Mouse (Mus musculus): ENCODE measurements around the gene BC048562. TPM values are rescaled to one million over a fixed set of nuclear protein-coding genes. Genes with fewer than 3 reads are reported as not detected.

The BC048562 gene
- polyA plus RNA-seq (2015; fragmentation: Nextera tagmentation; extraction: Ambion mirVana), result not detected in 2 replicates

DNA sequence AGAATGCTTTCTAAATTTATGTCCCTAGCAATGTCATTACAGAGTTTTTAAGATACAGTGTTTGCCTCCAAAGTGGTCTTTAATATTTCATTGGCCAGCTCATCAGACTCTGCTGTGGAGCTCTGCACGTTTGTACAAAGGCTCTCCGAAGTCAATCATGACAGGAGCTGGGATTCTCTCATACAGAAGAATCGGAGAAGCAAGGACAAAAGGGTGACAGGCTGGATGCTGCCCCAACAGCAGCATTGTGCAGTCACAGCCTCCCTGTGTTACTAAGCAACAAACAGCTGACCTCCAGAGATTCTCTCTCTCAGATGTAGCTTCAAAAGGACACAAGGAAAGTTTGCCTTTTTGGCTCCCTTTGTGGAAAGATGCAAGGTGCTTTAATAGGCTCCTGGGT is at the start of gene BC048562:
Gene BC048562, plus strand, starts transcription at position 301 of the 400 bp plus-strand sequence.
- Histone ChIP-seq H3K4me1 (replicated peaks) (peaks cover 15% of the 10 kb centered on the region; the same call in 1 of the 2 replicates), H3K9ac (peak within 1 kb of the TSS; percentile 29; the same call in 1 of the 2 replicates), H3K4me2 (no peak within 1 kb of the TSS), H3K36me3 (no peaks in the 10 kb centered on the region), H3K27ac (no peak within 1 kb of the TSS), H3K4me3 (no peak within 1 kb of the TSS), H3K27me3 (no peaks in the 10 kb centered on the region), H3K9me3 (no peaks in the 10 kb centered on the region)
- WGBS, result 26% methylated on average over 3 of the region's 3 CpGs
- no peak for ATAC-seq (ENCODE audit: low FRiP score)

DNA sequence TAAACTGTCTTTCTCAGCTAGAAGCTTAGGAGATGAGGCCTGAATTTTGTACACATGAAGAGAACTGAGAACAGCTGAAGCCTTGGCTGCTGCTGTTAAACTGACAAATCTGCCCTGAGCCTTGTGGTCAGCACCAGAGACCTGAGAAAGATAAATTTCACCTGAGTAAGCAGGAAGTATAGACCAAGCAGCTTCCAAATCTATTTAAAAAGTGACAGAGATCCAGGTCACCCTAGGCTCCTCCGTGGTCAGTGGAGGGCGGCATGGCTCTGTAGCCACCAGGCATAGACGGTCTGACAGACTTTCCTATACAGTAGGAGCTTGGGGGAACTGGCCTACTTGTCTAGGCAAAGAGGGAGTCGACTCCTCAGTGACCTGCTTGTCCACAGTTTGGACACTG is 49.5 kb upstream of the BC048562 start:
- 88% methylated on average over 4 of the region's 4 CpGs for WGBS

DNA sequence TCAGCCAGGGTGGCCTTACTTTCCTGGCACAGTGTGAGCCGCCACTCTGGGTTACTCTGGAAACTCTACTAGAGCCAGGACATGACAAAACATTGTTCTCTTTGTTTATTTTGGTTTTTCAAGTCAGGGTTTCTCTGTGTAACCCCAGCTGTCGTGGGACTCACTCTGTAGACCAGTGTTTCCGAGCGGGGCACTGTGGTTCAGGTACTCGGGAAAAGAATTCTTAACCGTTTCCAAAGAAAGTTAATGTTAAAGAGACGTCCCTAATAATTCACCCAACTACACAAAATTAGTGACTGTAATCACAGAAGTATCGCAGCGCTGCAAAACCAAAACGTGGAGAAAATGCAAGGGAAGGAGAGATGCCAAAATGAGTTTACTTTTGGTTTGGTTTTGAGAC is 47.7 kb upstream of the BC048562 start:
- Histone ChIP-seq H3K27ac (no peak overlapping the region), H3K9ac (no peak overlapping the region), H3K27me3 (no peaks in the 10 kb centered on the region), H3K4me3 (no peak overlapping the region), H3K4me2 (no peak overlapping the region), H3K36me3 (peaks cover 97% of the 10 kb centered on the region), H3K4me1 (replicated peaks) (no peaks in the 10 kb centered on the region), H3K9me3 (no peaks in the 10 kb centered on the region)
- ATAC-seq (ENCODE audit: low FRiP score), result no peak
- WGBS, result 90% methylated on average over 10 of the region's 10 CpGs

More for the DNA sequence above, 49.5 kb upstream of the BC048562 start:
- H3K36me3 ChIP-seq, result peaks cover 96% of the 10 kb centered on the region
- ATAC-seq (ENCODE audit: low FRiP score), result no peak
- no peak overlapping the region for H3K27ac ChIP-seq
- H3K4me3 ChIP-seq, result no peak overlapping the region
- no peak overlapping the region for H3K9ac ChIP-seq
- H3K9me3 ChIP-seq, result no peaks in the 10 kb centered on the region
- no peaks in the 10 kb centered on the region for H3K4me1 ChIP-seq (replicated peaks)
- no peak overlapping the region for H3K4me2 ChIP-seq
- H3K27me3 ChIP-seq, result no peaks in the 10 kb centered on the region

DNA sequence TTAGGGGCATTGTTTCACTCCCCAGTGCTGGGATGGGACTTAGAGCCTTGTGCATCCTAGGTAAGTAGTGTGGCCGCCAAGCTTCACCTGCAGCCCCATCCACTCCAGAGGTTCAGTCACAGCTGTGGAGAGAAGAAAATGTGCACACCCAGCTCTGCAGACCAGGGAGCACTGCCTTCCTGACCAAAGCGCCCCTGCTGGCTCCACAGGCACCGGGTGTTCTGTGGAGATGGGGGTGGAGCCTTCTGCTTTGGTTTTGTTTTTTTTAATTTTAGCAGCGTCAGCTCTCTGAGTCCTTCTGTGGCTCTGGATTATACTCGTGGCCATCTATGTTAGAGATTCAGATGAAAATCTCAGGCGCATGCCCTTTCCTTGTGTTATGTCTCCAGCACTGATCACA is 47.1 kb upstream of the BC048562 start:
- 82% methylated on average over 6 of the region's 6 CpGs for WGBS
- ATAC-seq (ENCODE audit: low FRiP score), result no peak
- Histone ChIP-seq H3K27ac (no peak overlapping the region), H3K27me3 (no peaks in the 10 kb centered on the region), H3K9ac (no peak overlapping the region), H3K4me3 (no peak overlapping the region), H3K4me2 (no peak overlapping the region), H3K4me1 (replicated peaks) (no peaks in the 10 kb centered on the region), H3K36me3 (peaks cover 95% of the 10 kb centered on the region), H3K9me3 (no peaks in the 10 kb centered on the region)

DNA sequence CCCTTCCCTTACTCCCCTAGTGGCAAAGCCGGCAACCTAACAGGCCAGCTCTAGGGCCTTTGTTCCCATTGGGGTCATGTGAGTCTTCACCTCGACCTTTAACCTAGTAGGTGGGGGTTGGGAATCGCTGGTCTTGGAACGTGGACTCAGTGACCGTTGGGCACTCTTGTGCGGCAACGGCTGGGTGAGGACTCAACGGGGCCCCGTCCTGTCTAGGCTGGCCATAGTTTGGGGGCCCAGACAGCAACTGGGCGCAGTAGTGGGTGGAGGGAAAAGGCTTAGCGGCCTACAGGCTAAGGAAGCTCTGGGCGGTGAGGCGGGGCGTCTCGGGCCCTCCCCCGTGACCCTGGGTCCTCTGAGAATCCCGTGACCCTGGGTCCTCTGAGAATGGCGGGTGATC is 43.6 kb upstream of the BC048562 start, which contains the start of gene 1700102P08Rik:
Gene 1700102P08Rik, plus strand, starts transcription at position 130 of the 400 bp plus-strand sequence.
- Histone ChIP-seq H3K9ac (no peak within 1 kb of the TSS), H3K4me1 (replicated peaks) (no peaks in the 10 kb centered on the region), H3K4me3 (no peak within 1 kb of the TSS), H3K9me3 (no peaks in the 10 kb centered on the region), H3K36me3 (peaks cover 63% of the 10 kb centered on the region), H3K4me2 (no peak within 1 kb of the TSS), H3K27ac (no peak within 1 kb of the TSS), H3K27me3 (no peaks in the 10 kb centered on the region)
- ATAC-seq (ENCODE audit: low FRiP score), result no peak
- 58% methylated on average over 18 of the region's 18 CpGs for WGBS

DNA sequence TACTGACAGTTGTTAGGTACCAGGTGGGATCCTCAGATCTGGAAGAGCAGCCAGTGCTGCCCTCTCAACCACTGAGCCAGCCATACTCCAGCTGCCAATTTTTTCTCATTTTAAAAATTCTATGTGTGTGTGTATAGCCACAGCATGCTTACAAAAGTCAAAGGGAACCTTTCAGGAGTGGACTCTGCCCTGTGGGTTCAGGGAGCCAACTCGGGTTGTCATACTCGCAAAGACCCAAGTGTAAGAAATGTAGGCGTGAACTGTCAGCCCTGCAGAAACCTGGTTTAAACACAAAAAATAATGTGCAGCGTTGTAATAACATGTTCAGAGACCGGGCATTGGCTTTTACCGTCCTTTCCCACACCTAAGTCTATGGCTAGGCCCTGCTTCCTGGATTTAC is 42.1 kb upstream of the BC048562 start:
- Histone ChIP-seq H3K27ac (no peak overlapping the region), H3K4me1 (replicated peaks) (no peaks in the 10 kb centered on the region), H3K4me3 (no peak overlapping the region), H3K9me3 (no peaks in the 10 kb centered on the region), H3K27me3 (no peaks in the 10 kb centered on the region), H3K36me3 (peaks cover 47% of the 10 kb centered on the region), H3K9ac (no peak overlapping the region), H3K4me2 (no peak overlapping the region)
- WGBS, result 96% methylated on average over 6 of the region's 6 CpGs
- ATAC-seq (ENCODE audit: low FRiP score), result no peak

DNA sequence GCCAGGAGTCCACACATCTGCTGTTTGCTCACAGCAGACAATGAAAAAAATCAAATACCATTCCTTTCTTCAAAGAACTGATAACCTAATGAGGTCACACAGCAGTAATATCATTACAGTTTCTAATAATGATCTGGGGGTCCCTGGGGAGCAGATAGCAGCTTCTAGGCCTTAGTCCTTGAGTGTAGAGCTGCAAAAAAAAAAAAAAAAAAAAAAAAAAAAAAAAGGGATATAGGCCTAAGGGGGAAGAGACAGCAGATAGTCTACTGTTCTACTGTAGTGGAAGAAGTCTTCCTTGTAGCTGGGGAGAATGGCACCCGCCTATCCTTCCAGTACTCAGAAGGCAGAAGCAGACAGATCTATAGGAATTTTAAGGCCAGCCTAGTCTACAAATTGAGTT is 40.9 kb upstream of the BC048562 start:
- Histone ChIP-seq H3K4me1 (replicated peaks) (no peaks in the 10 kb centered on the region), H3K27me3 (no peaks in the 10 kb centered on the region), H3K4me2 (no peak overlapping the region), H3K9me3 (no peaks in the 10 kb centered on the region), H3K4me3 (no peak overlapping the region), H3K36me3 (peaks cover 36% of the 10 kb centered on the region), H3K9ac (no peak overlapping the region), H3K27ac (no peak overlapping the region)
- no peak for ATAC-seq (ENCODE audit: low FRiP score)
- 92% methylated on average over 1 of the region's 1 CpGs for WGBS

DNA sequence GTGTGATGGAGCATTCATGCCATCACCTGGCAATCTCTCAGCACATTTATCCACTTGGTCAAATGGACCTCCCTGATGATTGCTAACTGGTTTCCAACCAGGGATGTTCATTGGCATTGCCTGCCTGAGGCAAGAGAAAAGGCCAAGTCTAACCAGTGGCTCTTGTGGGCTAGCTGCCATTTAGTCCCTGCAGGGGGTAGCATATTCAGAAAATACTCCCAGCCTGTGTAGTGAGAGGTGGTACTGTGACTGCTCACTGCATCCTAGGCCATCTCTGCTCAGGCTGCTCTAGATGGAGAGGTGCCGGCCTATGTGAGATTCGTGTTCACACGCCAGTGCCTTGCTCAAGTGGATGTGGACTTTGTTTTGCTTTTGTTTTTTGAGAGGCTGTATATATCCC is 38.0 kb upstream of the BC048562 start:
- Histone ChIP-seq H3K27ac (no peak overlapping the region), H3K27me3 (no peaks in the 10 kb centered on the region), H3K4me3 (no peak overlapping the region), H3K4me2 (no peak overlapping the region), H3K9ac (no peak overlapping the region), H3K4me1 (replicated peaks) (peaks cover 16% of the 10 kb centered on the region), H3K36me3 (peaks cover 7% of the 10 kb centered on the region), H3K9me3 (no peaks in the 10 kb centered on the region)
- 91% methylated on average over 3 of the region's 3 CpGs for WGBS
- ATAC-seq (ENCODE audit: low FRiP score), result no peak

DNA sequence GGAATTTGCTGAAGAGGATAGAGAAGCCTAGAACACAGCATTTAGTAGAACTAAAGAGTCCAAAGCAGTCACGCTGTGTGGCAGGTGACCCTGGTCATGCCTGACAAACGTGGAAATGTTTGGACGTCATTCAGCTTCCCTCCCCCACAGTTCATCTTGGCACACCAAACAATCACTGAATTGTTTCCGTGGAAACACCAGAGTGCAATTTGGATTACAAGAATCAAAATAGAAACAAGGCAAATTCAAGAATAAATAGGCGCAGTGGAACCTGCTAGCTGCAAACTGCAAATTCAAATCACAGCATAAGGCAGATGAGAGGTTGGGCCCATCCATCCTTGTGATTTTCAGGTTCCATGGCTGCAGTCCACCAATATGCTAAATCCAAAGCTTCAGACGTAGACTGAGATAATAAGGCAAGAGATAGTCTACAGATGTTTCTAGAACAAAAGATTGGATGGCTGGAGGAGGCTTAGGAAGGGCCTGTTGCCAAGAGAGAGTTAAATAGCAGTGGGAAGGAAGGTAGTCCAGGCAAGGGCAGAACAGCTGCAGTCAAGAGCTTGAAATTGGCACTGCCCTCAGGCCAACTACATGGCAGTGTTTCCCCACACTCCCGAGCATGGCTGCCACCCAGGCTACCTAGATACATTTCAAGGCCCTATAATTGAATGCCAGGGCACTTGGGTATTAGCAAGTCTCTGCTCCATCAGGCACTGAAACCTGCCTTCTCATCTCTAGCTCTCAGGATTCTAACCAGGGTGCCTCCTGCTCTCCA is 34.9 kb upstream of the BC048562 start:
- Histone ChIP-seq H3K9me3 (no peaks in the 10 kb centered on the region), H3K27ac (peak overlapping the region; percentile 26; the same call in 1 of the 2 replicates), H3K4me2 (no peak overlapping the region), H3K9ac (no peak overlapping the region), H3K36me3 (no peaks in the 10 kb centered on the region; the same call in 1 of the 2 replicates), H3K27me3 (no peaks in the 10 kb centered on the region), H3K4me3 (no peak overlapping the region), H3K4me1 (replicated peaks) (peaks cover 16% of the 10 kb centered on the region)
- WGBS, result 37% methylated on average over 7 of the region's 7 CpGs
- no peak for ATAC-seq (ENCODE audit: low FRiP score)

DNA sequence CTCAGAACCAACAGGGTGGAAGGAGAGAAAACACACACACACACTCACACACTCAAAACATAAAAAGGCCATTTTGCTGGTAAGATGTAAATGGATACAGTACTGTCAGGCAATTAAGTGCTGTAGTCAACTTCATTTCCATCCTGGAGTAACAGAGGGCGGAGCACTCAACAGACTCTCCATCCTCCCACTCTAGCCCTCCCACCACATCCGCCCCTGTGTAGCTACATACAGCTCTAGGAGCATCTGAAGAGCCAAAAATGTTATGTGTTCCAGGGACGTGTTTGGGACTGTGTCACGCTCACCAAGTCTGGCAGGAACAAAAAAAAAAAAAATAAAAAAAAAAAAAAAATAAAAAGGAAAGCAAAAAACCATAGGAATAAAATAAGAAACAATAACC is 33.2 kb upstream of the BC048562 start:
- H3K9ac ChIP-seq, result no peak overlapping the region
- H3K4me2 ChIP-seq, result no peak overlapping the region
- no peak overlapping the region for H3K4me3 ChIP-seq
- 84% methylated on average over 4 of the region's 4 CpGs for WGBS
- no peaks in the 10 kb centered on the region; the same call in 1 of the 2 replicates for H3K36me3 ChIP-seq
- no peak overlapping the region for H3K27ac ChIP-seq
- peaks cover 16% of the 10 kb centered on the region for H3K4me1 ChIP-seq (replicated peaks)
- H3K9me3 ChIP-seq, result no peaks in the 10 kb centered on the region
- no peaks in the 10 kb centered on the region for H3K27me3 ChIP-seq
- ATAC-seq (ENCODE audit: low FRiP score), result no peak

DNA sequence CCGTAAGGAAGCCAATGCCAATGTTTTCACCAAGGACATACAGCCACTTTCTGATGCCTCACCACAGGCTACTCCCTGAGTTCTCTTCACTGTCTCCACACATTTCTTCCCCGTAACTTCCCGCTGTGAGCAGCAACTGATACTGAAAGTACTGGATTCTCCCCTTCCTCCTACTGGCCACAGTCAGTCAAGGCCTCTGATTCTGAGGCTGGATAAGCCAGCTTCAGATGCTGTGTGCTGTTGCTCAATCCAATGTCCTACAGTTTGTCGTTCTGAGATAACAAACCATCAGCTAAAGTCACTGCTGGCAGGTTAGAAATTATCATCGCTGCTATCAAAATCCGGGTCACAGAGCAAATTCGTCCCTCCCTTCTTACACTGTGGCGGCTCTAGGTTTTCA is 31.8 kb upstream of the BC048562 start:
- Histone ChIP-seq H3K9me3 (no peaks in the 10 kb centered on the region), H3K4me3 (no peak overlapping the region), H3K27me3 (no peaks in the 10 kb centered on the region), H3K9ac (no peak overlapping the region), H3K36me3 (no peaks in the 10 kb centered on the region), H3K4me2 (no peak overlapping the region), H3K4me1 (replicated peaks) (peaks cover 16% of the 10 kb centered on the region), H3K27ac (no peak overlapping the region)
- ATAC-seq (ENCODE audit: low FRiP score), result no peak
- WGBS, result 82% methylated on average over 8 of the region's 8 CpGs

DNA sequence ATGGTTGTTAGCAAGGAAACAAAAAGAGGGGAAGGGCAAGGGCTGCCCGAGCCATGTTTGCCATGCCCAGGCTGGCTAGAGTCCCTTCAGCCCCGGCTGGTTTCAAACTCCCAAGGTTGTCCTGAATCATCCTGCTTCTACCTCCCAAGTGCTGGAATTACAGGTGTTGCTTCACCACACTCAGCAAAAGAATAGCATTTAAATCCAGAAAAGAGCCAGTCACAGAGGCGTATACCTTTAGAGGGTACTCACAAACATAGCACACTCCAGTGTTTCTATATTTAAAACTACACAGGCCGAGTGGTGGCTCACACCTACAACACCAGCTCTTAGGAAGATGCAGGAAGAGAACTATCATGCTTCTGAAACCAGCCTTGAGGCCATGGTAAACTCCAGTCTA is 26.7 kb upstream of the BC048562 start:
- Histone ChIP-seq H3K27ac (no peak overlapping the region), H3K4me3 (no peak overlapping the region), H3K4me1 (replicated peaks) (no peaks in the 10 kb centered on the region), H3K4me2 (no peak overlapping the region), H3K36me3 (no peaks in the 10 kb centered on the region), H3K27me3 (no peaks in the 10 kb centered on the region), H3K9ac (no peak overlapping the region), H3K9me3 (no peaks in the 10 kb centered on the region)
- 91% methylated on average over 4 of the region's 4 CpGs for WGBS
- no peak for ATAC-seq (ENCODE audit: low FRiP score)

DNA sequence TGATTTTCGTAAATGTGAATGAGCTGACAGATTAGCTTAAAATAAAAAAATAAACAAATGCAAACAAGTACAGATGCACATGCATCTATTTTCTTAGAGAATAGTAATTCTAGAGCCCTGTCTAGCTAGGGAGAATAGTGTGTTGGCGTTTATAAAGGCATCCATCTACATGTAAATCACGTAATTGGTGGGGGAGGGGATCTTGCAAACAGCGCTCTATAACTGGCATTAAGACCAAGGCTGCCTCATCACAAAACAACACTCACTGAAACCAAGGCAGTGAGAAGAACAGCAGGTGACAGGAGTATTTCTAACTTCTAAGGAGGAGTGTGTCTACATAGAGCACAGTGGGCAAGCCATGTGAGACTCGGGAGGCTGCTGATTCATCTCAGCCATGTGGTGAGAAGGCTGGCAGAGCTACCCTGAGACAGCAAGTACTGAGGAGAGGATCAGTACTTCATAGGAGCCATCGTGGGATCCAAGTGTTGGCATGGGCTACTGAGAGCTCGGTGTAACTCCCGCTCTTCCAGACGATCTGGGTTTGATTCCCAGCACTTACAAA is 24.8 kb upstream of the BC048562 start:
- H3K27ac ChIP-seq, result no peak overlapping the region
- no peak overlapping the region for H3K4me3 ChIP-seq
- H3K36me3 ChIP-seq, result no peaks in the 10 kb centered on the region
- H3K4me1 ChIP-seq (replicated peaks), result no peaks in the 10 kb centered on the region
- H3K9ac ChIP-seq, result no peak overlapping the region
- ATAC-seq (ENCODE audit: low FRiP score), result no peak
- no peaks in the 10 kb centered on the region for H3K9me3 ChIP-seq
- H3K4me2 ChIP-seq, result no peak overlapping the region
- H3K27me3 ChIP-seq, result no peaks in the 10 kb centered on the region
- 76% methylated on average over 9 of the region's 9 CpGs for WGBS

Data from hindbrain, embryonic 13.5 days (tissue).